8 mouse cellular contexts compared by ENCODE assay signal in genomic region chr11:34149370-34149976, GRCm38 (mm10). TPM values are rescaled to one million over a fixed set of nuclear protein-coding genes. Genes with fewer than 3 reads are reported as not detected.
DNase-seq lines count a peak whose midpoint lies in the region; ATAC-seq and TF ChIP-seq lines count a peak whose summit lies in the region.

No protein-coding gene starts in this region.

- DNase-seq in 416B (ENCODE audit: low read depth): peak; percentile 80
- DNase-seq in adrenal gland, postnatal 14 days: peak; percentile 88
- DNase-seq in embryonic facial prominence, embryonic 10.5 days (ENCODE audit: low spot score): peak; percentile 79
- peak; percentile 78 for DNase-seq in heart, adult 8-10 months (ENCODE audit: low spot score)
- peak; percentile 66 for DNase-seq in neural tube, embryonic 10.5 days (ENCODE audit: extremely low spot score, low spot score)
- peak; percentile 77 for DNase-seq in stomach, postnatal 0 days (ENCODE audit: low spot score)

- H3K4me2 ChIP-seq in kidney, embryonic 16.5 days (replicated peaks; ENCODE audit: low read depth, low read length): no peak overlapping the region
- H3K4me2 ChIP-seq in limb, embryonic 15.5 days: no peak overlapping the region
- H3K4me2 ChIP-seq in stomach, postnatal 0 days (replicated peaks; ENCODE audit: low read depth): no peak overlapping the region

- peak; percentile 86 for TF ChIP-seq CTCF in stomach, postnatal 0 days (IDR thresholded peaks at IDR 0.05; ENCODE audit: low read depth)

- H3K9ac ChIP-seq in kidney, embryonic 16.5 days (replicated peaks; ENCODE audit: low read length): no peak overlapping the region
- no peak overlapping the region for H3K9ac ChIP-seq in limb, embryonic 15.5 days
- no peak overlapping the region for H3K9ac ChIP-seq in stomach, postnatal 0 days (ENCODE audit: low read length)

- peaks cover 4% of the 10 kb centered on the region; the same call in 1 of the 2 replicates for H3K4me1 ChIP-seq in embryonic facial prominence, embryonic 10.5 days
- no peaks in the 10 kb centered on the region for H3K4me1 ChIP-seq in kidney, embryonic 16.5 days (ENCODE audit: insufficient read depth, low read length)
- no peaks in the 10 kb centered on the region for H3K4me1 ChIP-seq in limb, embryonic 15.5 days
- H3K4me1 ChIP-seq in stomach, postnatal 0 days (replicated peaks; ENCODE audit: control insufficient read depth, insufficient read depth): no peaks in the 10 kb centered on the region

- H3K36me3 ChIP-seq in embryonic facial prominence, embryonic 10.5 days (replicated peaks): no peaks in the 10 kb centered on the region
- H3K36me3 ChIP-seq in kidney, embryonic 16.5 days (ENCODE audit: insufficient read depth, low read length): no peaks in the 10 kb centered on the region
- H3K36me3 ChIP-seq in limb, embryonic 15.5 days: no peaks in the 10 kb centered on the region
- H3K36me3 ChIP-seq in stomach, postnatal 0 days (ENCODE audit: control insufficient read depth, insufficient read depth, low read length): no peaks in the 10 kb centered on the region

- H3K27ac ChIP-seq in embryonic facial prominence, embryonic 10.5 days (replicated peaks): no peak overlapping the region
- H3K27ac ChIP-seq in kidney, embryonic 16.5 days (ENCODE audit: low read length): no peak overlapping the region
- H3K27ac ChIP-seq in limb, embryonic 15.5 days: no peak overlapping the region
- no peak overlapping the region for H3K27ac ChIP-seq in stomach, postnatal 0 days (replicated peaks)

- 41% methylated on average over 5 of the region's 5 CpGs for WGBS in embryonic facial prominence, embryonic 10.5 days
- WGBS in kidney, embryonic 16.5 days: 34% methylated on average over 5 of the region's 5 CpGs
- 37% methylated on average over 5 of the region's 5 CpGs for WGBS in limb, embryonic 15.5 days
- WGBS in stomach, postnatal 0 days: 21% methylated on average over 5 of the region's 5 CpGs

- H3K9me3 ChIP-seq in embryonic facial prominence, embryonic 10.5 days: no peaks in the 10 kb centered on the region
- H3K9me3 ChIP-seq in kidney, embryonic 16.5 days (ENCODE audit: low read length): no peaks in the 10 kb centered on the region
- no peaks in the 10 kb centered on the region for H3K9me3 ChIP-seq in limb, embryonic 15.5 days
- H3K9me3 ChIP-seq in stomach, postnatal 0 days (ENCODE audit: control insufficient read depth, low read length): no peaks in the 10 kb centered on the region

- TF ChIP-seq EP300 in stomach, postnatal 0 days (optimal IDR thresholded peaks at IDR 0.05): no peak

- H3K4me3 ChIP-seq in embryonic facial prominence, embryonic 10.5 days: no peak overlapping the region
- no peak overlapping the region for H3K4me3 ChIP-seq in kidney, embryonic 16.5 days (ENCODE audit: low read length)
- H3K4me3 ChIP-seq in limb, embryonic 15.5 days: no peak overlapping the region
- H3K4me3 ChIP-seq in stomach, postnatal 0 days (ENCODE audit: low read depth, low read length): no peak overlapping the region

- H3K27me3 ChIP-seq in embryonic facial prominence, embryonic 10.5 days (replicated peaks; ENCODE audit: low read depth, poor library complexity, severe bottlenecking): no peaks in the 10 kb centered on the region
- H3K27me3 ChIP-seq in kidney, embryonic 16.5 days (ENCODE audit: insufficient read depth, low read length): no peaks in the 10 kb centered on the region
- no peaks in the 10 kb centered on the region for H3K27me3 ChIP-seq in limb, embryonic 15.5 days
- H3K27me3 ChIP-seq in stomach, postnatal 0 days (ENCODE audit: control insufficient read depth, insufficient read depth, low read length): no peaks in the 10 kb centered on the region

- peak; percentile 83 for ATAC-seq in kidney, embryonic 16.5 days (ENCODE audit: low FRiP score, low TSS enrichment)
- peak; percentile 24; the same call in 1 of the 2 replicates for ATAC-seq in limb, embryonic 15.5 days (ENCODE audit: insufficient number of reproducible peaks, low FRiP score, low TSS enrichment, low read depth)
- peak; percentile 42; the same call in 1 of the 2 replicates for ATAC-seq in stomach, postnatal 0 days (ENCODE audit: low FRiP score, low TSS enrichment)

RNA-seq across cellular contexts. Expression of gene 4930469K13Rik, which starts 51.1 kb away (rescaled TPM):
- total RNA-seq in adrenal gland, postnatal 14 days (2021): not detected in 2 replicates
- not detected in 2 replicates for polyA plus RNA-seq in embryonic facial prominence, embryonic 10.5 days (2016; fragmentation: Nextera tagmentation; extraction: Ambion mirVana)
- total RNA-seq in heart, adult 8-10 months (2022): not detected
- polyA plus RNA-seq in kidney, embryonic 16.5 days (2015; fragmentation: Nextera tagmentation; extraction: Ambion mirVana): not detected in 2 replicates
- polyA plus RNA-seq in limb, embryonic 15.5 days (2015; fragmentation: Nextera tagmentation; extraction: Ambion mirVana): 0.44 TPM in 1 of 2 replicates, not detected in the other
- polyA plus RNA-seq in stomach, postnatal 0 days (2015; fragmentation: Nextera tagmentation; extraction: Ambion mirVana): not detected in 2 replicates

RNA-seq across cellular contexts. Expression of gene Foxi1, which starts 58.4 kb away (rescaled TPM):
- not detected in 2 replicates for total RNA-seq in adrenal gland, postnatal 14 days (2021)
- 0.14 TPM in 1 of 2 replicates, not detected in the other for polyA plus RNA-seq in embryonic facial prominence, embryonic 10.5 days (2016; fragmentation: Nextera tagmentation; extraction: Ambion mirVana)
- not detected for total RNA-seq in heart, adult 8-10 months (2022)
- 25.2 and 28.2 TPM in 2 replicates for polyA plus RNA-seq in kidney, embryonic 16.5 days (2015; fragmentation: Nextera tagmentation; extraction: Ambion mirVana)
- not detected in 2 replicates for polyA plus RNA-seq in limb, embryonic 15.5 days (2015; fragmentation: Nextera tagmentation; extraction: Ambion mirVana)
- polyA plus RNA-seq in stomach, postnatal 0 days (2015; fragmentation: Nextera tagmentation; extraction: Ambion mirVana): not detected in 2 replicates

Comparison
In these comparisons a context has a peak if more than half of its experiments do, and no peak if none do; other contexts are left out.
1. ATAC-seq: peak in every context shown above with its lines; median percentile 83 in kidney, embryonic 16.5 days; 42 in stomach, postnatal 0 days; 24 in limb, embryonic 15.5 days.
2. RNA of gene Foxi1, which starts 58.4 kb away (polyA plus RNA-seq): 25.2 to 28.2 TPM in kidney, embryonic 16.5 days; 0.14 TPM in embryonic facial prominence, embryonic 10.5 days, not detected in limb, embryonic 15.5 days and not detected in stomach, postnatal 0 days; every median in the first group is over 10 times any median in the second.
3. Peak in every context shown above with its lines, with median percentiles within 50 percentile points of each other: DNase-seq.